Mouse (Mus musculus) bone marrow macrophage, adult 2 months (primary cell): ENCODE data around the gene Mrs2.
"Not testable (repeated sequence)": the region's sequence is repeated elsewhere in the genome, so short reads cannot be mapped to it uniquely, and the experiment has no call there.

Experiments used
- CTCF ChIP-seq: IDR thresholded peaks from 2 replicates; pipeline ENCODE4 v1.5.1; 2012; ENCODE audit warnings: low read depth, mild to moderate bottlenecking, low read length, moderate library complexity
- POLR2A ChIP-seq: IDR thresholded peaks from 2 replicates; pipeline ENCODE4 v1.6.1; 2012; ENCODE audit warnings: mild to moderate bottlenecking, low read depth, low read length, borderline replicate concordance

- not testable (repeated sequence) for TF ChIP-seq POLR2A, CTCF
Measured at GRCm38 (mm10) chr13:24971776-24972175, 48.4 kb downstream of the Mrs2 start.
